In genomic region chr8:3392771-3393710, GRCm38 (mm10) we compare ENCODE assay signal across 8 mouse cellular contexts. TPM values are rescaled to one million over a fixed set of nuclear protein-coding genes. Genes with fewer than 3 reads are reported as not detected.
DNase-seq lines count a peak whose midpoint lies in the region; ATAC-seq lines count a peak whose summit lies in the region.

TSS of gene Arhgef18 (plus strand) at chr8:3393006.

- H3K36me3 ChIP-seq in embryonic facial prominence, embryonic 10.5 days (replicated peaks) = 0 out of 2 replicates have a peak, but pooled peaks cover 11% of the 10 kb centered on the region
- no peaks in the 10 kb centered on the region for H3K36me3 ChIP-seq in intestine, embryonic 14.5 days (ENCODE audit: control insufficient read depth, insufficient read depth, low read length)

- peak; percentile 98 for ATAC-seq in intestine, embryonic 14.5 days (replicated peaks; ENCODE audit: low FRiP score, low TSS enrichment, low read depth)
- peak; percentile 35 for ATAC-seq in megakaryocyte, adult 5-6 weeks (ENCODE audit: poor library complexity, severe bottlenecking)

- H3K9ac ChIP-seq in intestine, embryonic 14.5 days (ENCODE audit: low read length) = peak within 1 kb of the TSS; percentile 62

- H3K4me2 ChIP-seq in intestine, embryonic 14.5 days (ENCODE audit: low read length) = peak within 1 kb of the TSS; percentile 75

- no peaks in the 10 kb centered on the region for H3K27me3 ChIP-seq in embryonic facial prominence, embryonic 10.5 days (replicated peaks; ENCODE audit: low read depth, poor library complexity, severe bottlenecking)
- H3K27me3 ChIP-seq in intestine, embryonic 14.5 days (replicated peaks; ENCODE audit: control insufficient read depth, insufficient read depth, low read length) = no peaks in the 10 kb centered on the region

- H3K9me3 ChIP-seq in embryonic facial prominence, embryonic 10.5 days = no peaks in the 10 kb centered on the region
- no peaks in the 10 kb centered on the region for H3K9me3 ChIP-seq in intestine, embryonic 14.5 days (ENCODE audit: control insufficient read depth, low read length)

- peak within 1 kb of the TSS; percentile 86 for H3K27ac ChIP-seq in embryonic facial prominence, embryonic 10.5 days (replicated peaks)
- H3K27ac ChIP-seq in intestine, embryonic 14.5 days (ENCODE audit: low read depth) = no peak within 1 kb of the TSS

- peak within 1 kb of the TSS; percentile 89 for H3K4me3 ChIP-seq in embryonic facial prominence, embryonic 10.5 days
- H3K4me3 ChIP-seq in intestine, embryonic 14.5 days (ENCODE audit: low read depth, low read length) = peak within 1 kb of the TSS; percentile 71

- H3K4me1 ChIP-seq in embryonic facial prominence, embryonic 10.5 days = peaks cover 29% of the 10 kb centered on the region
- H3K4me1 ChIP-seq in intestine, embryonic 14.5 days (replicated peaks; ENCODE audit: control insufficient read depth, insufficient read depth, low read length) = peaks cover 20% of the 10 kb centered on the region

- peak; percentile 94 for DNase-seq in adrenal gland, postnatal 14 days
- peak; percentile 90 for DNase-seq in embryonic facial prominence, embryonic 10.5 days (ENCODE audit: low spot score)
- DNase-seq in gastrocnemius, postnatal 4 days (ENCODE audit: low spot score in 2 of 2) = peak; percentile 80 to 86
- peak; percentile 92 for DNase-seq in intestine, embryonic 14.5 days (ENCODE audit: low spot score)
- peak; percentile 62 to 82 for DNase-seq in left cerebral cortex, adult 9 months (ENCODE audit: low spot score in 2 of 2)
- DNase-seq in right cerebral cortex, adult 2 months (ENCODE audit: low spot score in 2 of 2) = peak; percentile 84
- peak; percentile 90 for DNase-seq in urinary bladder, postnatal 14 days (ENCODE audit: low spot score)

- WGBS in embryonic facial prominence, embryonic 10.5 days = under 1% methylated on average over 48 of the region's 48 CpGs
- under 1% methylated on average over 48 of the region's 48 CpGs for WGBS in intestine, embryonic 14.5 days

RNA-seq across cellular contexts. Expression of gene Arhgef18, which starts in this region (rescaled TPM):
- total RNA-seq in adrenal gland, postnatal 14 days (2021) = 31.0 and 42.0 TPM in 2 replicates
- 9.5 and 9.6 TPM in 2 replicates for polyA plus RNA-seq in embryonic facial prominence, embryonic 10.5 days (2016; fragmentation: Nextera tagmentation; extraction: Ambion mirVana)
- 10 to 100 TPM; 16.9 to 17.3 TPM for total RNA-seq in gastrocnemius, postnatal 4 days (2021)
- 8.6 and 10.7 TPM in 2 replicates for polyA plus RNA-seq in intestine, embryonic 14.5 days (2014; fragmentation: Nextera tagmentation; extraction: Ambion mirVana)
- total RNA-seq in megakaryocyte, adult 5-6 weeks (2015) = 43.8 and 45.0 TPM in 2 replicates
- 38.4 and 45.7 TPM in 2 replicates for total RNA-seq in megakaryocyte, adult 5-6 weeks (2017)
